Comparison of ENCODE assay signal across 22 mouse cellular contexts in the genomic region with DNA sequence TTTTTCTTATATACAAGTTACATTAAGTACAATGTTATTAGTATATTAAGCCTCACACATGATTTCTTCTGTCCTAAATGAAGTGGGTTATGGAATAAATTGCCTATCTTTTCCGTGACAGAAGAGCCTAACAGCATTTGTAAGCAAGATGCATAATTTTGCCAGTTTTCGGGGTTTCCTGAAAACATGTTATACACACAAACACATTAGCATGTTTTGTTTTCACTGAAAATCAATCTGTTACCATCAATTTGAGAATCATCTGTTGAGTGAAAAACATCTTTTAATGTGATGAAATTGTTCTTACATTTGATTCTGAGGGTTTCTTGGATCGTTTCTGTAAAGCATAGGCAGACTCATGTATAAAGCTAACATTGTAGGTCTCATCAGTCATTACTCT. TPM values are rescaled to one million over a fixed set of nuclear protein-coding genes. Genes with fewer than 3 reads are reported as not detected.
"Had no signal": no experiment of that assay in that cellular context is flagged by ENCODE, and none has a peak within 500 bp of the region (broad histone marks: within the 10 kb centered on the region; RNA-seq: fewer than 3 reads in every experiment).

No protein-coding gene starts in this region.

- H3K27ac ChIP-seq: lung, embryonic 15.5 days; macrophage; midbrain, embryonic 13.5 days; midbrain, embryonic 15.5 days; neural tube, embryonic 12.5 days; stomach, embryonic 15.5 days; stomach, postnatal 0 days had no signal

- H3K4me2 ChIP-seq: lung, embryonic 15.5 days; midbrain, embryonic 11.5 days; midbrain, embryonic 13.5 days; midbrain, embryonic 15.5 days; neural tube, embryonic 12.5 days; stomach, embryonic 15.5 days had no signal

- DNase-seq: lung, adult 2 months; lung, postnatal 14 days; lung, postnatal 36 days; right cerebral cortex, postnatal 14 days; thymus, adult 2 months; thymus, postnatal 25 days; thymus, postnatal 4 days had no signal

- H3K4me1 ChIP-seq: lung, embryonic 15.5 days; megakaryocyte, embryonic 14.5 days; midbrain, embryonic 13.5 days; midbrain, embryonic 15.5 days; neural tube, embryonic 12.5 days; stomach, embryonic 15.5 days had no signal

- H3K9me3 ChIP-seq: lung, embryonic 15.5 days; megakaryocyte, embryonic 14.5 days; midbrain, embryonic 13.5 days; midbrain, embryonic 15.5 days; neural tube, embryonic 12.5 days; stomach, embryonic 15.5 days had no signal

- H3K36me3 ChIP-seq: lung, embryonic 15.5 days; midbrain, embryonic 13.5 days; midbrain, embryonic 15.5 days; neural tube, embryonic 12.5 days; stomach, embryonic 15.5 days had no signal

- H3K9ac ChIP-seq: lung, embryonic 15.5 days; midbrain, embryonic 13.5 days; midbrain, embryonic 15.5 days; neural tube, embryonic 12.5 days; stomach, embryonic 15.5 days had no signal

- ATAC-seq: lung, postnatal 0 days; midbrain, embryonic 13.5 days; midbrain, embryonic 15.5 days had no signal

- H3K4me3 ChIP-seq: lung, embryonic 15.5 days; megakaryocyte, embryonic 14.5 days; midbrain, embryonic 13.5 days; midbrain, embryonic 15.5 days; neural tube, embryonic 12.5 days; stomach, embryonic 15.5 days had no signal

- H3K27me3 ChIP-seq: lung, embryonic 15.5 days; megakaryocyte, embryonic 14.5 days; midbrain, embryonic 13.5 days; midbrain, embryonic 15.5 days; neural tube, embryonic 12.5 days; stomach, embryonic 15.5 days had no signal

RNA-seq across cellular contexts. Expression of a gene that starts 56.7 kb away (rescaled TPM):
- polyA plus RNA-seq: lung, adult 2 months; lung, embryonic 15.5 days; lung, postnatal 0 days; macrophage; midbrain, embryonic 11.5 days; midbrain, embryonic 13.5 days; midbrain, embryonic 15.5 days; midbrain, postnatal 0 days; neural tube, embryonic 12.5 days; neural tube, embryonic 14.5 days; spleen, adult 2 months; stomach, embryonic 15.5 days; stomach, postnatal 0 days; testis, adult 2 months; thymus, adult 2 months; urinary bladder, adult 2 months had no signal
